Mouse (Mus musculus): ENCODE measurements around the gene Mgat5.
A peak's percentile ranks its signal among the peaks of the same experiment; 100 is the strongest.

Mgat5 gene

DNA sequence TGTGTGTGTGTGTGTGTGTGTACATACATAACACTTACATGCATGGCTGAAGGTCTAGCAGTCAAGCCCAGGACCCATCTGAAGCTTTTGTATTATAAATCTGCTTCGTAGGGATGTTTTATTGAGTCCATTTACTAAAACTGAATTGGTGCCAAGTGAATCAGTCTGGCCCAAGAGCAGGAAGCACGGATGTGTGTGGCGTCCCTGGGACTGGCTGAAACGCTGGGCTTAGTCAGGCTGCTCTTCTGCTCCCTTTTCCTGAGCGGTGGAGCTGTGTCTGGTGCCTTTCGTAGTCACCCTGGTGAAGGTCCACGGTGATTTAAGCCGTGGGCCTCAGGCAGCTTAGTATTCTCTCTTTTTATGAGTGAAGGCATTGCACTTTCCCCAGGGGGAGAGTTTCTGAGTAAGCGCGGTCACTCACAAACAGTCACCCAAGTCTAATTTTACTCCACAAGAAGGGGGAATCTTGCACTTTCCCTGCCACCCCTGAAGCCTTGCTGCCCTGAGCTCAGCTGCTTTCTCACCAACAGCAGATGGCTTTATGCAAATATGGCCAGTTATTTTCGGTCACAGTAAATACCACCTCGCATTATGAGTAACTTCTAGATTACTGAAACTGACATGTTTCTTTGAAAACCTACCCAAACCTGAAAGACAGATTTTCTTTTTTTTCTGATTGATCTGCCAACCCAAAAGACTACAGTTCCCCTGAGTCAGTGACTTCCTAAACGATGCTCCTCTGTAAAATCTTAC, 176.1 kb downstream of the Mgat5 start:
- DNase-seq (ENCODE audit: low read depth, low spot score): no peak

DNA sequence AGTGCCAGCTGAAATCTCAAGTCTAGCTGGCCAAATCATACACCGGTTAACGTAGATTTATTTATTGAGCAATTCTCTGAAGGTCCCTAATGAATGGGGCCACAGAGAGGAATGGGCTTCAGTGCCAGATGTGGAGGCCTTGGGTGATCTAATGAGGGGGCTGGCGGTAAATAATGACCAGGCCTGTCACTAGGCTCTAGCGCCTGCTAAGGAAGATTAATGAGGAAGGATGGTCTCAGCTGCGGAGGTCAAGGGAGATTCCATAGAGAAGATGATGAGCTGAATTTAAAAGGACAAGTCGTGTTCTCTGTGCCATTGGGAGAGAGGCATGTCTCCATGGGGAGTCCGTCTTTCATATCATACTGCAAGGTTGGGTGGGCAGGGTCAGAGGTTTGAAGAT, 178.3 kb downstream of the Mgat5 start:
- no peak for DNase-seq (ENCODE audit: low read depth, low spot score)

DNA sequence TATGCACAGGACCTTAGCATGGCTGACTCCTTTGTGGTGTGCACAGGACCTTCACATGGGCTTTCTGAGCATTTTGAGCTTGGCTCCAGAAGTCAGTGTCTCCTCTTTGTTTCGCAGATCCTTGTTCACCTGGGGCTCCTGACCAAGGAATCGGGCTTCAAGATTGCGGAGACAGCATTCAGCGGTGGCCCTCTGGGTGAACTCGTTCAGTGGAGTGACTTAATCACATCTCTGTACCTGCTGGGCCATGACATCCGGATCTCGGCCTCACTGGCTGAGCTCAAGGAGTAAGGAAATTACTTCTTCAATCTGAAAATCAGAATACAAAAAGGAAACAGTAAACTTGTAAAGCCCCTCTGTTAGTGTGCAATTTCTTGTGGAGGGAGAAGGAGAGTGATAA, 182.4 kb downstream of the Mgat5 start:
- no peak for DNase-seq (ENCODE audit: low read depth, low spot score)

DNA sequence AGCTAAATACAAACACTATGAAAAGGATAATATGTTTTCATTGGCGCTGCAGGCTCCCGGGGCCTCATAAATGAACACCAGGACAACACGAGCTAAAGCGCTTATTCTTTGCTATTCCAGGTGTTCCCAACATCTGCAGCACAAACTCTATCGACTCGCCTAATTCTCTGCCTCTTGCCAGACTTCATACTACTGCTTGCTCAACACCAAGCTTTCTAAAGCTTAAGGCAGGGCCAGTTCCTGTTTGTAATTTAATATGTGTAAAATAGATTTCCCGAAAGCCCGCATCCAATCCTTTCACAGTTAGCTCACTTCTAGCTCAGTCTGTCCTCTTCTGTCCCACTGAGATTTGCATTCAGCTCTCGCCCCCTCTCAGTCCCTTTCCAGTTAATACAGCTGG, 182.8 kb downstream of the Mgat5 start:
- no peak for DNase-seq (ENCODE audit: low read depth, low spot score)

DNA sequence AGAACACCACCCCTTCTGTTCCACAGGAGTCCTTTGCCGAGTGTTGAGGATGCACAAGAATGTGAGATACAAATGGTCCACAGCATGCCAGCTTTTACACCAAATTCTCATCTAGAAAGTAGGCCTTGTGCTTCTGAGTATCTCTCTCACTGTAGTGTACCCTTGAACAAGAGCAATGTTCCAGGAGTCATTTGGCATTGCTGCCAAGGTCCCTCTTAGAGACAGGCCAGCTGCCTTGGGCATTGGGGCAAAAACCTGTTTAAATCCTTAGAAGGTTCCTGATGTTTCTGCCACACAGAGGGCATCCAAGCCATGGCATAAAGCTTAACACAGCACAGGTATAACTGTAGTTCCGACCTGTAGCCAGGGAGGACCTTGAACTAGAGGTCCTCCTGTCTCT, 189.9 kb downstream of the Mgat5 start:
- DNase-seq (ENCODE audit: low read depth, low spot score): no peak

DNA sequence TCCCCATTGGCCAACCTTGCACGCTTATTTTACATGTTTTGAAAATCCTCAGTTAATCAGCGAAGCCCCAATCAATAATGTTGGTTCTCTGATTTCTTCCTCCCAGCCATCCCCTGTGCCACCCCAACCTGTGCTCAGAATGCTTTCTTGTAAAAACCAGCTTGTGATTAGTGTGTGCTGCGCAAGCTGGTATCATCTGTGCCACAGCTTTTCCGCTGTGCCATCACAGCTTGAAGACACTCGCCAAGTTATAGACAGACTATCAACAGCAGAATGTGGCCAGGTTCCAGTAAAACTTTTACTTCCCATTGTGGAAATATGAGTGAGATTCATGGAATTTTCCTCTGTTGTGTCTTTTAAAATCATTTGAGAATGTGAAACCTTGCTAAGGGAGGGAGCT, 190.9 kb downstream of the Mgat5 start:
- no peak for DNase-seq (ENCODE audit: low read depth, low spot score)

DNA sequence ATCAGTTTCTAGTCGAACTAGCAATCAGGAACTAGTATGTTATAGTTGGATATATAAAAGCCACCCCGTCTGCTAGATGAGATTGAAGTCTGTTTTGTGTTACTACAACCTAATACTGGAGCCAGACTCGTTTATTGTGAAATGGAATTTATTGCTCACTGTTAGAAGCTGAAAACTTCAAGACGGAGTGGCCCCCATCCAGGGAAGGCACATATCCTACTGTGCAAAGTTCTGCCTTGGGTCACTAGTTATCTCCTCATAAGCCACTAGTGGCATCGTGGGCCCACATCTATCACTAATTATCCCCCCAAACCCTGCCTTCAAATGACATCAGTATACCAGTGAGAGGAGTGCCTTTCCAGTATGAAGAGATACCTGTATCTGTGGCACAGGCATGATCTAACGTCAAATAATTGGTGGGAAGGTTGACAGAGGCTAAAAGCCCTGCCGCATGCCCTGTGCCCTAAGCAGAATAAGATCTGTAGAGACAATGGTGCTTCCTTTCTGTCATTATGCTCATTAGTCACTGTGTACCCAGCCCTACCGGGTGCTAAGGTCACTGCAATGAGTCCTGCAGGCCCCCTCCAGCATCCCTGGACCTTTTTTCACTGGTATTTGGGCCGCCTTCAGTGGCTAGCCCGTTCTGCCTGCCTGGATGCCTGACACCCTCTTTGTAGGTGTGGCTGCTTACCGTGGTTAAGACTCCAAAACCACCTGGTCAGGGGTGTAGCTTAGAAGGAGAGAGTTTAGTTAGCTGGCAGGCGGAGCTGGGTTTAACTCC, 191.9 kb downstream of the Mgat5 start:
- DNase-seq (ENCODE audit: low read depth, low spot score): no peak

DNA sequence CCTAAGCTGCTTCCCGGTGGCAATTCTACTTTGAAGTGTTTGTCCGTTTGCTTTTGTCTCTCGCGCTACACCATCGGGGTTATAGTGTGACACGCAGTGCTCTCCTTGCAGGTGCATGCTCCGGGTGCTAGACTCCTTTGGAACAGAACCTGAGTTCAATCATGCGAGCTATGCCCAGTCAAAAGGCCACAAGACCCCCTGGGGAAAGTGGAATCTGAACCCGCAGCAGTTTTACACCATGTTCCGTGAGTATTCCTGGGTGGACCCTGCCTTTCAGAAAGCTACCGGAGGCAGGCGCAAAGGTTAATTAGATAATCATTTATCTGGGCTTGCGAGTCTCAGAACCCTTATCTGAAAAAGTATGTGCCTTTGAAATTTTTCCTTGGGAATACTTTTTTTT, 192.6 kb downstream of the Mgat5 start:
- DNase-seq (ENCODE audit: low read depth, low spot score): peak; percentile 25

DNA sequence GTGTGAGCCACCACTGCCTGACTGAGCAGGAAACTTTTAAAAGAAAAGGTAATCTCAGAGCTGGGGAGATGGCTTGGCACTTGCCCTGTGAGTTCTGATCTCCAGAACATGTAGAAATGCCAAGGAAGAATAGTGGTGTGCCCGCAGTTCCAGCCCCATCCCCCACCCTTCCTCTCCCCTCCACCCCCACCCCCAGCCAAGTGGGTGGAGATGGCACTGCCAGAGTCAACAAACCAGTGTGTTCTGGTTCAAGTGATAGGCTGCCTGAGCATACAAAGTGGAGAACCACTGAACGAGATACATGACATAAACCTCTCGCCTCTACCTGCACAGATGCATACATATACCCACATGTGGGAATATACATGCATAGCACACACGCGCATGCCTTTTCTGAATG, 193.4 kb downstream of the Mgat5 start:
- no peak for DNase-seq (ENCODE audit: low read depth, low spot score)

DNA sequence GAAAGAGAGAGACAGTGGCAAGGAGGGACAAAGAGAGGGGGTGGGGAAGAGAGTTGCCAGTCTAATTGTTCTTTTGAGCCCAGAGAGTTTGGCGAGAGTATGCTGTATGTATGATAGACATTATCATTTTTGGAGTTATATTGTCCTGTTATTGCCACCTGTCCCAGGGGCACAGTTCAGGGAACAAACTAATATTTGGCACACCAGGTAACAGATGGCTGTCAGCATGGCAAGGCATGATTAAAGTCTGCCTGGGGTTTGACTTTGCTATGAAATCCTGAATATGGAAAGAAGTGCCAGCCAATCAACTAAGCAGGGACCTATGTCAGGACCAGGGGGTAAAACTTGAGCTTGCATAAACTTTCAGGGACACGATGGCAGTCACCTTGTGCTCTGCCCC, 195.4 kb downstream of the Mgat5 start:
- DNase-seq (ENCODE audit: low read depth, low spot score): no peak

DNA sequence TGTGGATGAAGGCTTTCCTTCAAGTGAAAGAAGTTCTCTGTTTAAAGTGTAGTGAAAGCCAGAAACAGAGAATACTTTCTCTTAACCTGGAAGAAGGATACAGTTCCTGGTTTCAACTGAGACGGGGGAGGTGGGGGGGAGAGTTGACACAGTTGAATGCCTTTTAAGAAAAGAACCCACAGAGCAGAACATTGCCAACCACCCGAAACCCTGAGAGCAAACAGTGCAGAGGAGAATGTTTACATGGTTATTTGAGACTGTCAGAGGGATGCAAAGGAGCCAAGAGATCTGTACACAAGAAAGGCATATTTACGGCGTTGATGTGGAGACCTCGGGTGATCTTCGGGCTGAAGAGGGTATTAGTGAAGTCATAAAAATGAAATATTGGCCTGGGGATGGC, 195.9 kb downstream of the Mgat5 start:
- DNase-seq (ENCODE audit: low read depth, low spot score): no peak

DNA sequence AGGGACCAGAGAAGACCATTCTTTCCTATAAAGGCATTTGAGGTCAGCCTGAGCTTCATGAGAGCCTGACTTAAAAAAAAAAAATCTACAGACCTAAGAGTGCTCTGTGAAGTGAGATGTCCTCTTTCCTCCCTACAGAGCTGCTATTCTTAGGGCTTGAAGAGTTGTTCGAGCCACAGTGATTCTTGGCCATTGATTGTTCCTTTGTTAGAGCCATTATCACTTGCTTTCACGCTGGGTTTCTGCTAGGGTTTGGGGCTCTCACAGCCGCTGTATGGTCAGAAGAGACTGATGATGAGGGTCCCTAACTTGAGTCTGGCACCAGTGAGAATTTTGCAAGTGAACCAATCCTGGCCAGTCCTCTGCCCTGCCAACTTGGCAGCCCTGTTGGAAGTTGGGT, 199.8 kb downstream of the Mgat5 start:
- peak; percentile 40 for DNase-seq (ENCODE audit: low read depth, low spot score)

DNA sequence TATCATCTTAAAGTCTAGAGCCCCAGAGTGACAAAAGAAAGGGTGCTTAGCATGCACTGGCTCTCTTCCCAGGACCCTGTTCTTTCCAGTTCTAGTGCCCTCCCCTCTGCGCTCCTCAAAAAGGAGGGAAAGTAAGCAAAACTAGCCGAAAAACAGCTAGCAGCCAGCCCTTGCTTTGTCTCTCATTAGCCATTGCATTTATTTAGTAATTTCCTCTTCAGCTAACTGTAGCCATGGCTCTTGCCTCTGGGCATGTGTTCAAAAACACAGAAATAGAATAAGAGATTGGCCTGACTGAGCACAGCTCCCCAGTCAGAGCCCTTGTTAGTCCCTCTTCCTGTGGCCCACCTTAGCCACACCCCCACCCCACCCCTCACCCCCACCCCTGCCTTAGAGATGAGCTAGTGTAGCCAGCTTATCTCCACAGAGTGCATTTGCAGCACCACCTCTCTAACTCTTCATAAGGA, 204.2 kb downstream of the Mgat5 start:
- no peak for DNase-seq (ENCODE audit: low read depth, low spot score)

DNA sequence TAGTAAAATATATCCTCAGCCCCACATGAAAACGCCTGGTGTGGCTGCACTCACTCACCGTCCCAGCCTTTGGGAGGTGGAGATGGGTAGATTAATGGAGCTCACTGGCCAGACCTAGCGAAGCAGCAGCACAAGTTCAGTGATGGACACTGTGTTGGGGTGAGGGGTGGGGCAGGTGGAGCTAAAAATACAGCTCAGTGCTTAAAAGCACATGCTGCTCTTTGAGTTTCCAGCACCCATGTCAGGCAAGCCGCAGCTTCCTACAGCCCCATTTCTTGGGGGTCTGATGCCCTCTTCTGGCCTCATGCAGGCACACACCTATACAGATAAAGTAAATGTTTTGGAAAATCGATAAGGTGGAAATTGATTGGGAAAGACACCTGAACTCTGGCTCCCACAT, 204.7 kb downstream of the Mgat5 start:
- DNase-seq (ENCODE audit: low read depth, low spot score): peak; percentile 54

DNA sequence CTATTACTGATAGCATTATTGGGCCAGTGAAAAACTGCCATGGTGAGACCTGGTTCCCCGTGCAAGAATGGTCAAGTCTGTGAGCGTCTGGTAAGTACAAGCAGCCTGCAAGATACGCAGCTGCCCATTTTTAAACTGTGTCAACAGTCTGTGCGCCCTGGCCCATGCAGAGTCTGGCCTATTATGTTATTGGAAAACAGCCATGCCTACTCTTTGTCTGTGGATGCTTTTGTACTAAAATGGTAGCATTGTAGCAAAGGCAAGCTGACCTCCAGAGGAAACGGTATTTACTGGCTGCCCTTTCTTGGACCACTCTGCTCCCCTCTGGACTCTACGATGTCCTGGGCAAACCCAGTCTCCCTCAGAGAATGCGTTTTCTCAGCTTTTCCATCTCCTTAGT, 209.7 kb downstream of the Mgat5 start:
- DNase-seq (ENCODE audit: low read depth, low spot score): no peak

DNA sequence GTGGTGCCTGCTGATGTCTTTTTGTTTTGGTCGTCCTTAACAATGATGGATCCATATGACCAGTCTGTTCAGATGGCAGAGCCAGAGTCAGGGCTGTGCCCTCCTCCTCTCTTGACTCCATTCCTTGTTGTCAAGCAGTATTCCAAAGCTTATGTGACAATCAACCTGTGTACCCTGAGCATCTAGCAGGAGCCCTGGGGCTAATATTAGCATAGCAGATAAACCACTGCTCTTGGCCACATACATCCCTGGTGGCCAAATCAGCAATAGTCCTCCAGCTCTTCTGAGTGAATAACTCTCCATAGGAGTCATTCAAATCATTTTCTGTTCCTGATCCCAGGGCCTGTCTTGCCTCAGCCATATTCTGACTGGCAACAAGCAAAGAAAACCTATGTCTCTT, 211.1 kb downstream of the Mgat5 start:
- no peak for DNase-seq (ENCODE audit: low read depth, low spot score)

DNA sequence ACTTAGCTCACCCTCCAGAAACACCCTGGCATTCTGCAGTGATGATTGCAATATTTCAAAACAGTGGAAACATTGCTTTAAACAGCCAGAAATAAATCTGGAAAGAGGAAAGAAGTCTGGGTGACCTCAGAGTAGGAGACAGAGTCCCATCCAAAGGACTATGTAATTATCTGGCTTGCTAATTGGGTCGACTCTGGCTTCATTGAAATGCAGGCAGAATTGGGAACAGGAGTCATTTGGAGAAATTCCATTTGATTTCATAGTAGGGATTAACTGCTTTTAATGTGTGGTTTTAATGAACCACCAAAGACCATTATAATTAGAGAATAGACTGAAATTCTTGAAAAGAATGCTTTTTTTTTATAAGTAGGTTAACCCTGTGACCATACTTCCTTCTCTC, 212.2 kb downstream of the Mgat5 start:
- DNase-seq (ENCODE audit: low read depth, low spot score): no peak

DNA sequence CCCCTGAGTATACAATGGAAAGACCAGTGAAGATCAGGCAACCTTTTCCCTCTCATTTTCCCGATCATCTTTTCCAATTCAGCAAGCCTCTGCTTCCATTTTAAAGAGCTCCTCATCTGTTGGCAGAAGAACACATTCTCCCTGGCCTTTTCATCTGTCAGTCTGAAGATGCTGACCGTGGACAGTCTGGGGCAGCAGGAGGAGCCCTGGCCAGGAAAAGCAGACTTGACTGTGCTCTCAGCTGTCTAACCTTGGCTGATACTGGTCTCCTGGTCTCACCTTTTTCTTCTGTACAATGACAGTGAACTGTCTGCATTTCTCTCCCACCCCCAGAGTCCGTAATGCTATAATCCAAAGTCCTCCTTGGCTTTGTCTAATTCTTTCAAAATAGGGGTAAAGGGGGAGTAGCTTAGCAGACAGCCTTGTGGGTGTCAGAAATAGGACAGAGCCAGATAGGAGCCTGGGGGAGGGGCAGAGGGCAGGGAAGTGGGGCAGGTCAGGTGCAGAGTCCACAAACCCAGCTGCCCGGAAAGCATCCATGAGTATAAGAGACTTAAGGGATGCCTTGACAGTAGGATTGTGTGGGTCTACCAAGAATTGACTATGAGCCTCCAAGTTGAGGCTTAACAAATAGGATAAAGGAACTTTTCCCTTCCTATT, 214.2 kb downstream of the Mgat5 start:
- DNase-seq (ENCODE audit: low read depth, low spot score): no peak

DNA sequence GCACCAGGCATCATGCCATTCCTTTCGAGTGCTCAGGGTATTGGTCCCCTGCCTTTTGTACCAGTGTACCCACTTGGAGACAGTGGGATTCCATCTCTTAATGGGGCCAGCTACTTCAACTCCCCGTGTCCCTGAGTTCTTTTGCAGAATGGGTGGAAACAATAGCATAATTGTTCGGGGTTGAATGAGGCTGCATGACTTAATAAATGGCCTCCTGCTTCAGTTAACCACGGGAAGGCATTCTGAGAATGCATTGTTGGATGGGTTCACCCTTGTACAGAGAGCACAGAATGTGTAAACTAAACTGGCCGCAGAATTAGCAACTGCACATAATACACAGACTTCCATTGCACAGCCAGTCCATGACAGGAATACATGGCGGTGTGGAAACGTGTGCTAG, 214.8 kb downstream of the Mgat5 start:
- DNase-seq (ENCODE audit: low read depth, low spot score): no peak

DNA sequence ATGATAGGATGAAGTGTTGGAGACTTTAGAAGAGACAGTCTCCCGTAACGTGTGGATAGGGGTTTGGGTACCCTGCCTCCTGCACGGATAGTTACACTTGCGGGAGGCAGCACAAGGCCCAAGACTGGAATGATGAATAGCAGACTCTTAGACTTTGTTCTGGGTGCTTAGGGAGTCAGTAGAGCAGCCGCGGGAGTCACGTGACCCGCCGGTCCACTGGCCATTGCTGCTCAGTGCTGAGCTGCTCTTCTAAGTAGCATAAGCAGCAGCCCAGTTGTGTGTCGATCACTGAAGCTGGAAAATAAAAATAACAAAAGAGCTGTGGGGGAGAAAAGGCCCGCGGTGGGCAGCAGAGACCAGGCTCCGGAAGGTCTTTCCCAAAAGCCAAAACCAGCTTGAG, 215.6 kb downstream of the Mgat5 start:
- DNase-seq (ENCODE audit: low read depth, low spot score): peak; percentile 48

DNA sequence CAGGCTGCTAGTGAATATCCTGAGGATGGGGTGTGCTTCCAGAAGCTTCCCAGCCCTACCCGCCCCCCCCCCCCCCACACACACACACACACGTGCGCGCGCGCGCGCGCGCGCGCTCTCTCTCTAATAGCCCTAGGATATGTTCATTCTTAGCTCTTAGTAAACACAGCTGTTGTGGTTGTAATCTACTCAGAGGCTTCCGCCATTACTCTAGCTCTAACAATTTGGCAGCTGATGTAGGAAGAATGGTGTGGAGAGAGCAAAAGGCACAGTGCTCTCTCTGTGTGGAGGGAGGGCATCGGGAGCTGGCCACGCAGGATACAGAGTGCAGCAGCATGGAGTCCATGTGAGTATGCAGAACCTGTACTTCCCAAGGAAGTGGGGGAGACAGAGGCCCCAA, 216.0 kb downstream of the Mgat5 start:
- no peak for DNase-seq (ENCODE audit: low read depth, low spot score)

DNA sequence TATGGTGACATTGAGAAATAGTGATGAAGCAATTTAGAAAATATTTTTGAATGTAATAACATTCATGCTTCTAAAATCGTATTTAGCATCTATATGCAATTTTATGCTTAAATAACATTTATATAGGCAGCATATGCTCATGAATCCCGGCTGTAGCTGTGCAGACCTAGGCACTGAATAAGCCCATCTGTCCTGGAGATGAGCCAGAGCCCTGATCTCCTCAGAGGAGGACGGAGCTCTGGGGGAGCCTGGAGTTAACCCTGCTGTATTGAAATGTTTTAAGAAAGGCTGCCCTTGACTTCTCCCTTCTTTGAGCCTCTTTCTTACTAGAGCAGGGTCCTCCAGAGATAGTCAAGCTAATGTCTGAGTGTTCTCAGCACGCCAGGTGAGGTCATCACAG, 217.8 kb downstream of the Mgat5 start:
- DNase-seq (ENCODE audit: low read depth, low spot score): no peak
